Mouse (Mus musculus): ENCODE results near the gene Harbi1.

Gene Harbi1

GRCm38 (mm10) chr2:91710272-91711234 lies at the start of gene Harbi1, which contains the start of gene Atg13:
TSS of gene Harbi1 (plus strand) at chr2:91710852.
TSS of gene Atg13 (minus strand) at chr2:91710576.
- DNase-seq (ENCODE audit: low spot score in 2 of 2) = peak; percentile 90 to 93

GRCm38 (mm10) chr2:91660981-91661380 lies 49.7 kb upstream of the Harbi1 start:
- no peak for DNase-seq (ENCODE audit: low spot score in 2 of 2)

- no peak for DNase-seq (ENCODE audit: low spot score in 2 of 2)
Observed at GRCm38 (mm10) chr2:91664780-91665179, 45.9 kb upstream of the Harbi1 start.

- DNase-seq (ENCODE audit: low spot score in 2 of 2) = no peak
Observed at GRCm38 (mm10) chr2:91666386-91666910, 44.2 kb upstream of the Harbi1 start.

- DNase-seq (ENCODE audit: low spot score in 2 of 2) = no peak
Observed at GRCm38 (mm10) chr2:91667747-91668146, 42.9 kb upstream of the Harbi1 start.

GRCm38 (mm10) chr2:91669326-91669725 lies 41.3 kb upstream of the Harbi1 start:
- no peak for DNase-seq (ENCODE audit: low spot score in 2 of 2)

- no peak for DNase-seq (ENCODE audit: low spot score in 2 of 2)
Observed at GRCm38 (mm10) chr2:91670038-91670437, 40.6 kb upstream of the Harbi1 start.

- no peak for DNase-seq (ENCODE audit: low spot score in 2 of 2)
Observed at GRCm38 (mm10) chr2:91673587-91673986, 37.1 kb upstream of the Harbi1 start.

GRCm38 (mm10) chr2:91674895-91675294 lies 35.8 kb upstream of the Harbi1 start:
- DNase-seq (ENCODE audit: low spot score in 2 of 2) = no peak

- no peak for DNase-seq (ENCODE audit: low spot score in 2 of 2)
Observed at GRCm38 (mm10) chr2:91676420-91676819, 34.2 kb upstream of the Harbi1 start.

- no peak for DNase-seq (ENCODE audit: low spot score in 2 of 2)
Observed at GRCm38 (mm10) chr2:91676961-91677360, 33.7 kb upstream of the Harbi1 start.

- no peak for DNase-seq (ENCODE audit: low spot score in 2 of 2)
Observed at GRCm38 (mm10) chr2:91682850-91683249, 27.8 kb upstream of the Harbi1 start.

GRCm38 (mm10) chr2:91683919-91684318 lies 26.7 kb upstream of the Harbi1 start:
- DNase-seq (ENCODE audit: low spot score in 2 of 2) = no peak

GRCm38 (mm10) chr2:91689452-91689851 lies 21.2 kb upstream of the Harbi1 start:
- no peak for DNase-seq (ENCODE audit: low spot score in 2 of 2)

- DNase-seq (ENCODE audit: low spot score in 2 of 2) = no peak
Observed at GRCm38 (mm10) chr2:91695436-91696224, 15.0 kb upstream of the Harbi1 start.

GRCm38 (mm10) chr2:91696225-91696590 lies 14.4 kb upstream of the Harbi1 start:
- no peak for DNase-seq (ENCODE audit: low spot score in 2 of 2)

- no peak for DNase-seq (ENCODE audit: low spot score in 2 of 2)
Observed at GRCm38 (mm10) chr2:91699225-91699624, 11.4 kb upstream of the Harbi1 start.

GRCm38 (mm10) chr2:91701366-91701765 lies 9.3 kb upstream of the Harbi1 start:
- no peak for DNase-seq (ENCODE audit: low spot score in 2 of 2)

- no peak for DNase-seq (ENCODE audit: low spot score in 2 of 2)
Observed at GRCm38 (mm10) chr2:91705736-91706135, 4.9 kb upstream of the Harbi1 start.

- no peak for DNase-seq (ENCODE audit: low spot score in 2 of 2)
Observed at GRCm38 (mm10) chr2:91706456-91706855, 4.2 kb upstream of the Harbi1 start.

GRCm38 (mm10) chr2:91708361-91708760 lies 2.3 kb upstream of the Harbi1 start:
- no peak for DNase-seq (ENCODE audit: low spot score in 2 of 2)

- peak; percentile 16 for DNase-seq (ENCODE audit: low spot score in 2 of 2)
Observed at GRCm38 (mm10) chr2:91711256-91711925, 739 bp downstream of the Harbi1 start.

Data from natural killer cell, adult 2 months (primary cell).